Mouse (Mus musculus): ENCODE measurements around the gene Ubl3.

DNA sequence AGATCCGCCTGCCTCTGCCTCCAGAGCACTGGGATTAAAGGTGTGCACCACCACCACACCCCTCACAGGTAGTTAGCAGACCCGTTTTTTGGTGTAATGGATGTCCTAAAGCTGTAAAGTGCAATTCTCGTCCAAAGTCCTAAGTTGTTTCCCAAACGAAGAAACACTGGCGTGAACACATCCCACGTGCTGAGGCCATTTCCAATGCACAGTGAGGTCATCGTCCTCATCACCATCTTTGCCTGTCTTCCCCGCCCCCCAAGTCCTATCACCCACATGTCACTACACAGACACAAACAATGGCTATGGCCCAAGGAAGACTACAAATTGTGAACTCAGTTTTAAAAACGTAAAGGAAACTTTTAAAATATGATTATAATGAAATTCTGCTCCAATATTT is 4.0 kb downstream of the Ubl3 start:
- TF ChIP-seq CTCF (IDR thresholded peaks at IDR 0.05; ENCODE audit: control insufficient read depth, insufficient read depth, insufficient read length), result no peak
- TF ChIP-seq USF1 (IDR thresholded peaks at IDR 0.05; ENCODE audit: low read depth), result no peak
- TF ChIP-seq MAX (IDR thresholded peaks at IDR 0.05), result no peak

Measured in C2C12 (cell line).